Mouse (Mus musculus): ENCODE data around the gene Agap1. TPM values are rescaled to one million over a fixed set of nuclear protein-coding genes. Genes with fewer than 3 reads are reported as not detected.
"Not testable (repeated sequence)": the region's sequence is repeated elsewhere in the genome, so short reads cannot be mapped to it uniquely, and the experiment has no call there.

Gene Agap1
- polyA plus RNA-seq, 1 experiment from 2014 or later, result 21.3 TPM

DNA sequence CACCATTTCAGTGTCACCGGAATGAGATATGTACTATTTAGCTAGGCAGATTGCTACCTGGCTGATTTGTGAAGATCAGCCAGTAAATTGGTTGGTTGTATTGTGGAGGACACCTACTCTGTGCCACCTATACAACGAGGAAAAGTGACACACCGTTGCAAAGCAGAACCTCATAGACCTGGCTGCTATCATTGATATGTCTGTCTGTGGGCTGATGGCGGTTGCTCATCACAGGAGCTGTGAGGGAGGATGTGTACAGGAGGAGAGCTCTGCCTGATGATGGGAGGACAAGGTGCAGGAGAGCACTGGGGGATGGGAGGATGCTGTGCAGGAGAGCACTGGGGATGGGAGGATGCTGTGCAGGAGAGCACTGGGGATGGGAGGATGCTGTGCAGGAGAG, 46.7 kb downstream of the Agap1 start:
- ATAC-seq (ENCODE audit: insufficient read depth), result no peak
- DNase-seq, result no peak
- H3K4me2 ChIP-seq, result no peak overlapping the region
- TF ChIP-seq CTCF (IDR thresholded peaks at IDR 0.05; ENCODE audit: low read depth), result no peak
- H3K4me3 ChIP-seq (ENCODE audit: low read depth, low read length), result no peak overlapping the region
- H3K27ac ChIP-seq (ENCODE audit: low read depth), result no peak overlapping the region
- peaks cover 9% of the 10 kb centered on the region; the same call in 1 of the 2 replicates for H3K4me1 ChIP-seq (ENCODE audit: insufficient read depth)
- H3K9me3 ChIP-seq (ENCODE audit: low read depth, low read length), result no peaks in the 10 kb centered on the region
- H3K36me3 ChIP-seq (ENCODE audit: insufficient read depth), result no peaks in the 10 kb centered on the region
- no peaks in the 10 kb centered on the region for H3K27me3 ChIP-seq (ENCODE audit: insufficient read depth, low read length)
- whole genome bisulfite sequencing, result 87% methylated on average over 4 of the region's 4 CpGs
- H3K9ac ChIP-seq, result no peak overlapping the region

DNA sequence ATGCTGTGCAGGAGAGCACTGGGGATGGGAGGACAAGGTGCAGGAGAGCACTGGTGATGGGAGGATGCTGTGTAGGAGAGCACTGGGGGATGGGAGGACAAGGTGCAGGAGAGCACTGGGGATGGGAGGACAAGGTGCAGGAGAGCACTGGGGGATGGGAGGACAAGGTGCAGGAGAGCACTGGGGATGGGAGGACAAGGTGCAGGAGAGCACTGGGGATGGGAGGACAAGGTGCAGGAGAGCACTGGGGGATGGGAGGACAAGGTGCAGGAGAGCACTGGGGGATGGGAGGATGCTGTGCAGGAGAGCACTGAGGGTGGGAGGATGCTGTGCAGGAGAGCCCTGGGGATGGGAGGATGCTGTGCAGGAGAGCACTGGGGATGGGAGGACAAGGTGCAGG, 47.3 kb downstream of the Agap1 start:
- H3K9me3 ChIP-seq (ENCODE audit: low read depth, low read length); H3K9ac ChIP-seq; H3K27me3 ChIP-seq (ENCODE audit: insufficient read depth, low read length); DNase-seq; H3K4me3 ChIP-seq (ENCODE audit: low read depth, low read length); H3K4me2 ChIP-seq; ATAC-seq (ENCODE audit: insufficient read depth); H3K27ac ChIP-seq (ENCODE audit: low read depth); H3K4me1 ChIP-seq (ENCODE audit: insufficient read depth); H3K36me3 ChIP-seq (ENCODE audit: insufficient read depth): not testable (repeated sequence)

- H3K27me3 ChIP-seq (ENCODE audit: insufficient read depth, low read length), result no peaks in the 10 kb centered on the region
- H3K9ac ChIP-seq, result no peak overlapping the region
- 61% methylated on average over 2 of the region's 2 CpGs for whole genome bisulfite sequencing
- no peak for DNase-seq
- H3K9me3 ChIP-seq (ENCODE audit: low read depth, low read length), result no peaks in the 10 kb centered on the region
- ATAC-seq (ENCODE audit: insufficient read depth), result no peak
- peaks cover 3% of the 10 kb centered on the region; the same call in 1 of the 2 replicates for H3K4me1 ChIP-seq (ENCODE audit: insufficient read depth)
- no peak for TF ChIP-seq CTCF (IDR thresholded peaks at IDR 0.05; ENCODE audit: low read depth)
- H3K27ac ChIP-seq (ENCODE audit: low read depth), result no peak overlapping the region
- H3K36me3 ChIP-seq (ENCODE audit: insufficient read depth), result no peaks in the 10 kb centered on the region
- no peak overlapping the region for H3K4me3 ChIP-seq (ENCODE audit: low read depth, low read length)
- H3K4me2 ChIP-seq, result no peak overlapping the region
Measured at GRCm38 (mm10) chr1:89509196-89509595, 54.6 kb downstream of the Agap1 start.

DNA sequence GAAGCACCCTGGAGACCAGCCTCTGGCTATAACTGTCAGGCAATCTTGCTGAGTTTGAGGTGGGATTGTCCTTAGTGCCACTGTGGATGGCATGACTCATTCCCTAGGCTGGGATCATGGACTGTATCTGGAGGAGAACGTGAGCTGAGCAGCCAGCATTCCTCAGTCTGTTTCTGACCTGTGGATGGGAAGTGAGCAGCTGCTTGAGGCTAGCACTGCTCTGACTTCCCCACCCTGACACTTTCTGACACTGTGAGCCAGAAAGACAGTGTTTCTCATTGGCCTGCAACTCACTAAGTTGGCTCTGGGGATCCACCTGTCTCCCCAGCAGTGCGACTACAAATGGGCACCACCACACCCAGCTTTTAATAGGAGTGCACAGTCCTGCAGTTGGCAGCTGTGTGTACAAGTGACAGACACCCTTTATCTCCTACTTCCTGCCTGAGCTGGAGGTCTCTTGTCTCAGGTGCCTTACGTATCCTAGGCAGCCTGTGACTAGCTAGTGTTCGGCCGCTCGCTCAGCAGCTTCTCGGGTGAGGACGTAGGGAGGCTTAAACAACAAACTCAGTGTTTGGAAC, 55.2 kb downstream of the Agap1 start:
- Histone ChIP-seq H3K27ac (ENCODE audit: low read depth) (no peak overlapping the region), H3K4me2 (no peak overlapping the region), H3K36me3 (ENCODE audit: insufficient read depth) (no peaks in the 10 kb centered on the region), H3K4me3 (ENCODE audit: low read depth, low read length) (no peak overlapping the region), H3K27me3 (ENCODE audit: insufficient read depth, low read length) (no peaks in the 10 kb centered on the region), H3K4me1 (ENCODE audit: insufficient read depth) (peaks cover 3% of the 10 kb centered on the region; the same call in 1 of the 2 replicates), H3K9me3 (ENCODE audit: low read depth, low read length) (no peaks in the 10 kb centered on the region), H3K9ac (no peak overlapping the region)
- TF ChIP-seq CTCF (IDR thresholded peaks at IDR 0.05; ENCODE audit: low read depth), result no peak
- no peak for ATAC-seq (ENCODE audit: insufficient read depth)
- DNase-seq, result no peak
- 35% methylated on average over 8 of the region's 8 CpGs for WGBS

GRCm38 (mm10) chr1:89510731-89511130, 56.1 kb downstream of the Agap1 start:
- no peaks in the 10 kb centered on the region for H3K27me3 ChIP-seq (ENCODE audit: insufficient read depth, low read length)
- no peak overlapping the region for H3K9ac ChIP-seq
- DNase-seq, result no peak
- no peak for ATAC-seq (ENCODE audit: insufficient read depth)
- no peak overlapping the region for H3K4me2 ChIP-seq
- no peak overlapping the region for H3K27ac ChIP-seq (ENCODE audit: low read depth)
- no peak for TF ChIP-seq CTCF (IDR thresholded peaks at IDR 0.05; ENCODE audit: low read depth)
- no peaks in the 10 kb centered on the region for H3K36me3 ChIP-seq (ENCODE audit: insufficient read depth)
- no peaks in the 10 kb centered on the region for H3K9me3 ChIP-seq (ENCODE audit: low read depth, low read length)
- 65% methylated on average over 8 of the region's 8 CpGs for WGBS
- peaks cover 3% of the 10 kb centered on the region; the same call in 1 of the 2 replicates for H3K4me1 ChIP-seq (ENCODE audit: insufficient read depth)
- H3K4me3 ChIP-seq (ENCODE audit: low read depth, low read length), result no peak overlapping the region

- Histone ChIP-seq H3K27ac (ENCODE audit: low read depth) (no peak overlapping the region), H3K9me3 (ENCODE audit: low read depth, low read length) (no peaks in the 10 kb centered on the region), H3K4me1 (ENCODE audit: insufficient read depth) (peaks cover 16% of the 10 kb centered on the region; the same call in 1 of the 2 replicates), H3K4me3 (ENCODE audit: low read depth, low read length) (no peak overlapping the region), H3K9ac (no peak overlapping the region), H3K36me3 (ENCODE audit: insufficient read depth) (no peaks in the 10 kb centered on the region), H3K27me3 (ENCODE audit: insufficient read depth, low read length) (no peaks in the 10 kb centered on the region), H3K4me2 (no peak overlapping the region)
- ATAC-seq (ENCODE audit: insufficient read depth), result no peak
- TF ChIP-seq CTCF (IDR thresholded peaks at IDR 0.05; ENCODE audit: low read depth), result no peak
- no peak for DNase-seq
- WGBS, result 76% methylated on average over 8 of the region's 8 CpGs
Measured at GRCm38 (mm10) chr1:89513616-89514283, 59.1 kb downstream of the Agap1 start.

GRCm38 (mm10) chr1:89515808-89516560, 61.4 kb downstream of the Agap1 start:
- no peaks in the 10 kb centered on the region for H3K36me3 ChIP-seq (ENCODE audit: insufficient read depth)
- H3K4me2 ChIP-seq, result no peak overlapping the region
- no peak for TF ChIP-seq CTCF (IDR thresholded peaks at IDR 0.05; ENCODE audit: low read depth)
- H3K27ac ChIP-seq (ENCODE audit: low read depth), result no peak overlapping the region
- H3K9ac ChIP-seq, result no peak overlapping the region
- no peaks in the 10 kb centered on the region for H3K27me3 ChIP-seq (ENCODE audit: insufficient read depth, low read length)
- H3K4me1 ChIP-seq (ENCODE audit: insufficient read depth), result peaks cover 13% of the 10 kb centered on the region; the same call in 1 of the 2 replicates
- 0 out of 2 replicates have a peak, but pooled peaks have one; percentile 3 for ATAC-seq (ENCODE audit: insufficient read depth)
- peak; percentile 40 for DNase-seq
- H3K9me3 ChIP-seq (ENCODE audit: low read depth, low read length), result no peaks in the 10 kb centered on the region
- WGBS, result 61% methylated on average over 11 of the region's 11 CpGs
- H3K4me3 ChIP-seq (ENCODE audit: low read depth, low read length), result no peak overlapping the region

Data from lung, embryonic 14.5 days (tissue).